Mouse (Mus musculus): ENCODE results near the gene Cep350. TPM values are rescaled to one million over a fixed set of nuclear protein-coding genes. Genes with fewer than 3 reads are reported as not detected.

Gene Cep350
- polyA plus RNA-seq, 1 experiment = 9.3 TPM

DNA sequence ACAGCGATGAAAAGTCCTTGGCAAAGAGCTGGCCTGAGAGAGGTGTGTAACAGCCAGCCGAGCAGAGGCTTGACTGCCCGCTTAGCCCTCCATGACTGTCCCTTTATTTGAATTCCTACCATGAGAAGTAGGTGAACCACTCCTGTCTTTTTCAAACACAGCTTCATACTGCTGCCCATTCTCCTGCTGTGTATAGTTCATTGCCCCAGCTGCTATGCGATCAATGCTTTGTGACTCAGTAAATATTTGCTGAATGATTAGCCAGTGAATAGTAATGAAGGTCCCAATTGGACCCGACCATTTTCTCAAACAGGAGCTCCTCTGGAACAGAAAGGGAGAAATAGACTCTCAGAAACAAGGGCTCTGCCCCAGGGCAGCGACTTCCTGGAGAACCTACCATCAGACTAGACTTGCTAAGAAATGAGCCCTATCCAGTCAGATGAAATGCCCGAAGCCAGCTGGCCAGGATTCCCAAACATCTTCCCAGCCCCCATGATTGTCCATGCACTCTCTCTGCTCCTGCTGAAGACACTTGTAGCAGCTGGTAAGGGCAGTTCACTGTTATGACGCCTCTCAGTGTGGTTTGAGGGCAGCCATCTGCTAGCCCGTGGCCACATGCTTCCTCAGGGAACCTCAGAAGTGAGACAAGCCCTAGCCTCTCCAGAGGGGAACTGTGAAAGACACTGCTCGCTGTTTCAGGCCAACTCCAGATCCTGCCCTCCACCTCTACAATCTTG, 163.2 kb downstream of the Cep350 start:
- DNase-seq (ENCODE audit: low spot score) = no peak

DNA sequence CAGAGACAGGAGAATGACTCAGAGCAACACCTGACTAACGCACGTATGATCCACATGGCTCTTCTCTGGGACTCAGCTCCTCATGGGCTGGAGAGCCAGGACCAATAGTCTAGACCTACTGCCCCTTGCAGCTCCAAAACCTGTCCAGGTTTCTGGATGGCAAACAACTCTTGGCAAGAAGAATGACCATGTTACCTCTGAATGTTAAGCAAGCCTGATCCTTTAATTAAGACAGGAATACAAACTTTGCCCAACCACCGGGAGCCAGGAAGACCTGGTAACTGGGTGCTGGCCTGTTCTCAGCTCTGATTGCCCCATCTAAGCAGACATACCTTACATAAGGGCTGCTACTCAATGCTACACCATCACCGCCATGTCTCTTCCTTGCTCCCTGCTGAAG, 164.8 kb downstream of the Cep350 start:
- DNase-seq (ENCODE audit: low spot score) = no peak

DNA sequence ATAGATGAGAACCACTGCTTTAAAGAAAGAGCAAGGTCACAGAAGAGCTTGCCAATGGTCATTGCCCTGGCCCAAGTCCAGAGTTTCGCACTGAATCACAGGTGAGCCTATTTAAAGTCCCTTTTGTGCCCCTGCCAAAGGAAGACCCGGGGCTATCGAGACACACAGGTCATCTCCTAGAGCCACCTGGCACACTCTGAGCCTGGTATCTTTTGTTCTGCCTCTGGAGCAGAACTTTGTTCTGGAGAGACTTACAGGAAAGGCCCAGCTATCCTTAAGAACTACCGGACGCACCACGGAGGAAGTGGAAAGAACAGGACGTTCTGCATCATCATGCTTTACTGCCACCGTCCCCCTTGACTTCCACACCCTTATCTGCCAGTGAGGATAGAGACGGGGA, 167.4 kb downstream of the Cep350 start:
- DNase-seq (ENCODE audit: low spot score) = no peak

- DNase-seq (ENCODE audit: low spot score) = no peak
Measured at GRCm38 (mm10) chr1:155801014-155801991, 171.8 kb downstream of the Cep350 start.

GRCm38 (mm10) chr1:155798000-155798399, 175.1 kb downstream of the Cep350 start:
- DNase-seq (ENCODE audit: low spot score) = no peak

DNA sequence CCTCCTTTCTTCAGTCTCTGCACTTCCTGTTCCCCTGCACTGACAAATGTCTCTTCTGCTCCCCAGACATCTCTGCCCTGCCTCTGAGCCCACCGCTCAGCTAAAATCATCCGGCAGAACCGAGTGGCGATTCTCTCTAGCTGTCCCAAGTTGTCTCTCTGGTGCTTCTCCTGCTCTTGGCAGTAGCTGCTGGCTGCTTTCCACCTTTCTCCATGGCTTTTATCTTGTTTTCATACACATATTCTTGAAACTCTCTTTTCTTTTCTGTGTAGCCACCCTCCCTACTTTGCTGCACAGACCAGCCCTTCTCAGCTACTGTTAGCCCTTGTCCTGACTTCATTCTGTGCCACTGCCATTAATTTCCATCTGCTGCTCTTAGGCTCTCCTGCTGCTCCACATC, 175.6 kb downstream of the Cep350 start:
- DNase-seq (ENCODE audit: low spot score) = no peak

- DNase-seq (ENCODE audit: low spot score) = no peak
Measured at GRCm38 (mm10) chr1:155796757-155797405, 176.2 kb downstream of the Cep350 start.

DNA sequence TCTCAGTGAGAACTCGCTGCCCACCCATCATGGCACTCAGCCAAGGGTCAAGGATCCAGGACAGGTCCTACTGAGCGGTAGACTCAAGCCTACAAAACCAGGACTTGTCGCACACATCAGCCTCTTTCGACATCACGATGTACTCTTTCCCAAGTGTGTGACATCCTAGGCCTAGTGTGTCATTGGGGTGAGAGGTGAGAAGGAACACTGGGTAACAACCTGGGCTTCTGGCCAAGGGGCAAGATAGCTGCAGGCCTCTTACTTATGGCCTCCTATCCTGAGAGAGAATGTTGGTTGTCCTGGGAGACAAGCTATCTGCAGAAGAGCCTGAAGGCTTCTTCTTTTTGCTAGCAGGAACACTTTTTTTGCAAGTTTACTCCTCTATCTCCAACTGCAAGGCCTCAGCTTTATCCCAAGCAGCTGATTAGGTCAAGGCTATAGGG, 177.2 kb downstream of the Cep350 start:
- DNase-seq (ENCODE audit: low spot score) = no peak

Other genes with a start within 250 kb of the Cep350 start
- gene Lhx4, start 221.6 kb downstream of the Cep350 start, polyA plus RNA-seq (2012; rRNA removed) = not detected in 2 replicates
- 163 and 166 TPM in 2 replicates for gene Qsox1, start 160.4 kb downstream of the Cep350 start, polyA plus RNA-seq (2012; rRNA removed)
- gene Tor1aip2, start 62.1 kb upstream of the Cep350 start, polyA plus RNA-seq (2012; rRNA removed) = 78.6 and 81.4 TPM in 2 replicates
- gene Tor1aip1, start 63.2 kb upstream of the Cep350 start, polyA plus RNA-seq (2012; rRNA removed) = 24.7 and 42.2 TPM in 2 replicates
- gene Fam163a, start 231.8 kb upstream of the Cep350 start, polyA plus RNA-seq (2012; rRNA removed) = 0.06 and 0.11 TPM in 2 replicates

Measured in urinary bladder, adult 2 months (tissue).